Mouse (Mus musculus) small intestine, adult 2 months (tissue): ENCODE measurements around the gene Hoxa1. TPM values are rescaled to one million over a fixed set of nuclear protein-coding genes. Genes with fewer than 3 reads are reported as not detected.

Experiments used
- H3K27ac ChIP-seq: fragments of 200-500 bp; 2 replicates; pipeline ENCODE4 v1.5.1; 2012; ENCODE audit warnings: low read depth, low read length, control low read depth, inconsistent platforms; ENCODE audit not compliant: insufficient read depth
- H3K27me3 ChIP-seq: fragments of 200-500 bp; 2 replicates; pipeline ENCODE4 v1.6.1; 2012; ENCODE audit warnings: mild to moderate bottlenecking, moderate library complexity, low read length, inconsistent platforms; ENCODE audit not compliant: control insufficient read depth, insufficient read depth
- H3K36me3 ChIP-seq: fragments of 200-500 bp; 2 replicates; pipeline ENCODE4 v1.6.1; 2012; ENCODE audit warnings: mild to moderate bottlenecking, low read length, control low read depth, inconsistent platforms; ENCODE audit not compliant: control insufficient read depth, insufficient read depth
- H3K4me1 ChIP-seq: fragments of 200-500 bp; 2 replicates; pipeline ENCODE4 v1.6.1; 2012; ENCODE audit warnings: low read length, inconsistent platforms, mixed read lengths; ENCODE audit not compliant: control insufficient read depth, insufficient read depth, insufficient read length
- H3K4me3 ChIP-seq: fragments of 200-500 bp; 2 replicates; pipeline ENCODE4 v1.5.1; 2012; ENCODE audit warnings: low read depth, mild to moderate bottlenecking, control low read depth, inconsistent platforms, low read length, moderate library complexity
- CTCF ChIP-seq: fragments of 200-500 bp; IDR thresholded peaks from 2 replicates; pipeline ENCODE4 v1.5.1; 2012; ENCODE audit warnings: low read depth, mild to moderate bottlenecking, control low read depth, inconsistent platforms, low read length, moderate library complexity, mixed read lengths; ENCODE audit not compliant: insufficient replicate concordance, insufficient read length; ENCODE audit errors: extremely low read depth
- POLR2A ChIP-seq: fragments of 200-500 bp; IDR thresholded peaks from 2 replicates; pipeline ENCODE4 v1.6.1; 2012; ENCODE audit warnings: low read depth, mild to moderate bottlenecking, control low read depth, inconsistent platforms, low read length, moderate library complexity
- WGBS: fragments of 180-500 bp; shearing (Covaris S2); methylation state at CpG from one replicate; pipeline ENCODE4 v1.1.7; 2018; 5-methylcytosine and 5-hydroxymethylcytosine counted together
- polyA plus RNA-seq: library from polyadenylated mRNA; depleted of rRNA; stranded (reverse); fragments of >200 nt; gene quantifications from 2 replicates; pipeline ENCODE4 v1.2.3, GENCODE M21; 2012

The Hoxa1 gene
- polyA plus RNA-seq, 1 experiment, result 0.28 TPM

DNA sequence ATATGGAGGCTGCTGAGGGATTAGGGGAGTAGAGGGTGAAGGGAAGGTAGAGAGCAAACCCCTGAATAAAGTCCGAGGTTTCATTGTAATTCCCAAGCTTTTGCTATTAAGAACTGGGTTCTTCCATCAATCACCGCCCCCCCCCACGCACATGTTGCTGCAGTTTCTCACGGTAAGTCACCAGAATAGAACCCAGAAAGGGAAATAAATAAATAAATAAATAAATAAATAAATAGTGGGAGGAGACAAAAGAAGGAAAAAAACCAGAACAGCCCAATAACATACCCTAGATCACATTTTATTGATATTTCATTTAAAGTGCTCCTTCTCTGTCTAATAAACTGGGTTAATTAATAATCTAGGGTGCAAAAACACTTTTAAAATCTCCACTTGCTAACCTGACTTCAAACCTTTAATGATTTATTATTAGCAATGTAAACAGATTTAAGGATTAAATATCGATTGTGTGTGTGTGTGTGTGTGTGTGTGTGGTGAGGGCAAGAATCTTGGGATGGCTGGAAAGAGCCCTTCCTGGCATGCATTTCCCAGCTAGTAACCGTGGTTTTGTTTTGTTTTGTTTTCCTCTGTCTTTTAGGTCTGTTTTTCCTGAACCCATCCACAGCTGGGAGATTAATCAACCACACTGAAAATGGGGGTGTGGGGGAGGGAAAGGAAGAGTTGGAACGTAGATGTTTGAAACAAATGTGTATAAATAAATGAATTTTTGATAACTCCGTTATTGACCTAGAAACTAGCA is 3.4 kb upstream of the Hoxa1 start:
- 37% methylated on average over 8 of the region's 8 CpGs for WGBS
- Histone ChIP-seq H3K27me3 (peaks cover 46% of the 10 kb centered on the region), H3K4me3 (peak overlapping the region; percentile 31; the same call in 1 of the 2 replicates), H3K4me1 (peaks cover 5% of the 10 kb centered on the region), H3K27ac (peak overlapping the region; percentile 7; the same call in 1 of the 2 replicates), H3K36me3 (no peaks in the 10 kb centered on the region)
- TF ChIP-seq CTCF (no peak), POLR2A (no peak)

DNA sequence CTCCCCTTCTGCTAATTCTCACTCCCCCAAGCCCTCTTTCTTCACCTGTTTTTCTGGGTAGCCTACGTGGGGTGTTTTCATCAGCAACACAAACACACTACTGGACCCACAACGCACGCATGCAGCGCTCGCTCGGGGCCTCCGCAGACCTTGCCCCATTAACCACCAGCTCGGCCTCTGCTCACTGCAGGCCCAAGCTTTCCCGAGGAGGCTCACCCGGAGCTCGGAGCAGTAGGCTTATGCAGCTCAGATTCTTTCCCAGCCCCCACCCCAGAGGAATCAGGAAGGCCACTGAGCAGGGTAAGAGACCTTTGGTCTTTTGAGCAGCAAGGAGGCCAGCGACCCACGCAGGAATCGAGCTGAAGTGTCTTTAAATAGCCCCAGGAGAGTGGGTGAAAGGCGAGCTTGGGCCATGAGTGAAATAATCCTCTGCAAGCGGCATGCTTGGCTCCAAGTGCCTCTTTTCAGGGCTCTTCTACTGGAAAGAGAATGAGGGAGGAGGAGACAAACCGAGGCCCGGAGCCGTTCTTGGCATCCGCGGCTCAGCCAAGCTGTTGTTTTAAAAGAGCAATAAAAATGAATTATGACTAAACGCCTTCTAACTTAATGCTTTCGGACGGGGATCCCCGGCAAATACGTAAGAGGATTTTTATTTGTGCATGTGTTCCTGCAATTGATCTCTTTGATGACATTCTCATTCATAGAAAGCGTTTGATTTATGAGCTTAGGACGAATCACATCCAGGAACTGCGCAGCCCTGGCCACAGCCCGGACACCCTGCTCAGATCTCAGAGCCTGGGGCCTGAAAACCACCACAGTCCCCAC is 2.6 kb upstream of the Hoxa1 start:
- Histone ChIP-seq H3K4me3 (peak overlapping the region; percentile 35), H3K27me3 (peaks cover 43% of the 10 kb centered on the region), H3K27ac (peak overlapping the region; percentile 69), H3K36me3 (no peaks in the 10 kb centered on the region), H3K4me1 (peaks cover 5% of the 10 kb centered on the region)
- TF ChIP-seq POLR2A (no peak), CTCF (no peak)
- 7% methylated on average over 30 of the region's 30 CpGs for WGBS

- Histone ChIP-seq H3K27ac (no peak overlapping the region), H3K27me3 (peaks cover 42% of the 10 kb centered on the region), H3K4me1 (peaks cover 5% of the 10 kb centered on the region), H3K4me3 (no peak overlapping the region), H3K36me3 (no peaks in the 10 kb centered on the region)
- no peak for TF ChIP-seq POLR2A
- no peak for TF ChIP-seq CTCF
- WGBS, result 30% methylated on average over 9 of the region's 9 CpGs
These were observed 1.9 kb upstream of the Hoxa1 start for GRCm38 (mm10) chr6:52159979-52160378.

DNA sequence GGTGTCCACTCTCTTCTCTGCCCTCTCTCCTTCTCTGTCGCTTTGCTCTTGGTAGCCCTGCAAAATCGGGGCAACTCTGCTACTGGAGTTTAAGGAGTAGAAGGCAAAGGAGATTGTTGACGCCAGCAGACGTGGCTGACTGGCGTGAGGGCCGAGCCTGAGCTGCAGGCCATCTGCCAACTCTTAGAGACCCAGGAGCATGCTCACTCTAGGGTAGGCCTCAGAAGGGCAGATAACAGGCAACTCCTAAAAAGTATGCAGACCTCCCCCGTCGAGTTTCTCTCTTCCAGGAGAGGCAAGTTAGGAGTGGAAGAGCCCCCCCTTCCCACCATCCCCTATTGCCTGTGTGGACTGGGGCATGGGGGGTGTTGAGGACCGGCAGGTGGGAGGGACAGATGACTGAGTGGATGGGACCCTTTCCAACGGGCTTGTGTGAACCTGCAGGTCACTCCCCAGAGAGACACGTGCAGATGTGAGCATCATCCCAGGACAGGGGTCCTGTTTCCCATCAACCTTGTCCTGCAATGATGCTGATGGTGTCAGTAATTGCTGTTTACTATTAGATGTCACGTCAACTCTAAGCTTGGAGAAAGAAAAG is 1.1 kb upstream of the Hoxa1 start:
- H3K4me3 ChIP-seq, result peak overlapping the region; percentile 79
- TF ChIP-seq CTCF (no peak), POLR2A (no peak)
- no peaks in the 10 kb centered on the region for H3K36me3 ChIP-seq
- WGBS, result 33% methylated on average over 12 of the region's 12 CpGs
- H3K27me3 ChIP-seq, result peaks cover 40% of the 10 kb centered on the region
- peaks cover 5% of the 10 kb centered on the region; the same call in 1 of the 2 replicates for H3K4me1 ChIP-seq
- H3K27ac ChIP-seq, result peak overlapping the region; percentile 66

- Histone ChIP-seq H3K36me3 (no peaks in the 10 kb centered on the region), H3K27ac (no peak overlapping the region), H3K4me3 (peak overlapping the region; percentile 79), H3K27me3 (peaks cover 40% of the 10 kb centered on the region), H3K4me1 (peaks cover 5% of the 10 kb centered on the region; the same call in 1 of the 2 replicates)
- TF ChIP-seq POLR2A (no peak), CTCF (no peak)
- 7% methylated on average over 32 of the region's 32 CpGs for WGBS
These were observed 446 bp downstream of the Hoxa1 start for GRCm38 (mm10) chr6:52157466-52158275.

- TF ChIP-seq CTCF (no peak), POLR2A (no peak)
- no peak overlapping the region for H3K4me3 ChIP-seq
- WGBS, result 36% methylated on average over 20 of the region's 20 CpGs
These were observed 1.4 kb downstream of the Hoxa1 start for GRCm38 (mm10) chr6:52156551-52157200.

More at GRCm38 (mm10) chr6:52156551-52157200, 1.4 kb downstream of the Hoxa1 start:
- Histone ChIP-seq H3K27me3 (peaks cover 45% of the 10 kb centered on the region), H3K36me3 (no peaks in the 10 kb centered on the region), H3K4me1 (peaks cover 5% of the 10 kb centered on the region; the same call in 1 of the 2 replicates), H3K27ac (no peak overlapping the region)
